Mouse (Mus musculus) testis, adult 2 months (tissue): ENCODE measurements around the gene 9430097D07Rik. TPM values are rescaled to one million over a fixed set of nuclear protein-coding genes. Genes with fewer than 3 reads are reported as not detected.
A peak's percentile ranks its signal among the peaks of the same experiment; 100 is the strongest.

Source experiments
- H3K27ac ChIP-seq: fragments of 200-500 bp; 2 replicates; pipeline ENCODE4 v1.5.1; 2012; ENCODE audit warnings: low read depth, low read length; ENCODE audit not compliant: control insufficient read depth, insufficient read depth
- H3K27me3 ChIP-seq: fragments of 200-500 bp; 2 replicates; pipeline ENCODE4 v1.6.1; 2012; ENCODE audit warnings: mild to moderate bottlenecking, low read length, moderate library complexity; ENCODE audit not compliant: control insufficient read depth, insufficient read depth
- H3K36me3 ChIP-seq: fragments of 200-500 bp; 2 replicates; pipeline ENCODE4 v1.6.1; 2012; ENCODE audit warnings: mild to moderate bottlenecking, low read length; ENCODE audit not compliant: control insufficient read depth, insufficient read depth
- H3K4me1 ChIP-seq: fragments of 200-500 bp; 2 replicates; pipeline ENCODE4 v1.6.1; 2012; ENCODE audit warnings: low read length; ENCODE audit not compliant: control insufficient read depth, insufficient read depth
- H3K4me3 ChIP-seq: fragments of 200-500 bp; 2 replicates; pipeline ENCODE4 v1.5.1; 2012; ENCODE audit warnings: low read depth, mild to moderate bottlenecking, low read length, moderate library complexity, mixed read lengths; ENCODE audit not compliant: control insufficient read depth
- CTCF ChIP-seq: fragments of 200-500 bp; IDR thresholded peaks from 2 replicates; pipeline ENCODE4 v1.5.1; 2012; ENCODE audit warnings: low read depth, mild to moderate bottlenecking, inconsistent platforms, low read length, moderate library complexity; ENCODE audit not compliant: control insufficient read depth, insufficient read depth, insufficient replicate concordance
- POLR2A ChIP-seq: fragments of 200-500 bp; IDR thresholded peaks from 2 replicates; pipeline ENCODE4 v1.6.1; 2012; ENCODE audit warnings: low read depth, mild to moderate bottlenecking, inconsistent platforms, low read length, moderate library complexity; ENCODE audit not compliant: control insufficient read depth
- polyA plus RNA-seq: library from polyadenylated mRNA; depleted of rRNA; stranded (reverse); fragments of >200 nt; gene quantifications from 2 replicates; pipeline ENCODE4 v1.2.3, GENCODE M21; 2012

Gene 9430097D07Rik
- polyA plus RNA-seq, 1 experiment, result 2.3 TPM

DNA sequence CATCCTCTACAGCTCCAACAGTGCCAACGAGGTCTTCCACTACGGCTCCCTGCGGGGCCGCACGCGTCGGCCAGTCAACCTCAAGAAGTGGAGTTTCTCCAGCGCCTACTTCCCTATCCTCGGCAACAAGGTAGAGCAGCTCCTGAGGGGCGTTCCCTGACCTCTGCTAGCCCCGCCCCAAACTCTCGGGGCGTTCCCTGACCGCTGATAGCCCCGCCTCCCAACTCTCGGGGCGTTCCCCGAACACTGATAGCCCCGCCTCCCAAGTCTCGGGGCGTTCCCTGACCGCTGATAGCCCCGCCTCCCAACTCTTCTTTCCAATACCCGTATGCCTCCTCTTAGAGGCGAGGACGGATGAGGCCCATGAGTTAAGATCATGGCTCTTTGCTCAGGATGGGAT is 36.8 kb upstream of the 9430097D07Rik start:
- Histone ChIP-seq H3K4me1 (peaks cover 37% of the 10 kb centered on the region), H3K4me3 (peak overlapping the region; percentile 52), H3K36me3 (no peaks in the 10 kb centered on the region), H3K27ac (no peak overlapping the region), H3K27me3 (peaks cover 2% of the 10 kb centered on the region; the same call in 1 of the 2 replicates)
- TF ChIP-seq CTCF, result no peak
- no peak for TF ChIP-seq POLR2A

DNA sequence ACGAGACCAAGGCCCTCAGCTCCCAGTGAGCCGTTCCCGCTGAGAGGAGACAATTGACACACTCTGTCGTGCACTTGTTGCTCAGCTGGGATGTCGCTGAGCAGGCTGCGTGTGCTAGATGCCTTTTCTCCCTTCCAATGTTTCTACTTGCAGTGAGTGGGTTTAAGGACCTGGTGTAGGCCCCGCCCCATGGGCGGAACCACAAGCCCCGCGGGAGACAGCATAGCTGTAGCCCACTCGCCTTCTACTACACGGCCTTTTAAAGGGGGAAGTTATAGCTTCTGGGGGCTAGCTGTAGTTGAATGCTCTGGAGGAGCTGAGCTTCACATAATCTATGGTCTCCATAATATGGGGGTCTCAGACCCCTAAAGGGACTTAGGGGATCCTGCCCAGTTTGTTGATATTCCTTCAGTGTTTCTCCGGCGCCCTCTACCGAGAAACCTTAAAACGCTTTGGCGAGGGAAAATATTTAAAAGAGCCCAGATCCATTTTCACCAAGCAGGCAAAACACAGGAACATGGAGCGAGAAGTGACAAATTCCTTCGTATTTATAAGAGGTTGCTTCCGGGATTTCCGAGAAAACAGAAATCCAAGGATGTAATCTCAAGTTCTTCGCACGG is 35.2 kb upstream of the 9430097D07Rik start:
- H3K36me3 ChIP-seq, result no peaks in the 10 kb centered on the region
- TF ChIP-seq CTCF (no peak), POLR2A (no peak)
- H3K27me3 ChIP-seq, result peaks cover 2% of the 10 kb centered on the region; the same call in 1 of the 2 replicates
- H3K27ac ChIP-seq, result no peak overlapping the region; the same call in 1 of the 2 replicates
- H3K4me1 ChIP-seq, result peaks cover 46% of the 10 kb centered on the region
- H3K4me3 ChIP-seq, result no peak overlapping the region

DNA sequence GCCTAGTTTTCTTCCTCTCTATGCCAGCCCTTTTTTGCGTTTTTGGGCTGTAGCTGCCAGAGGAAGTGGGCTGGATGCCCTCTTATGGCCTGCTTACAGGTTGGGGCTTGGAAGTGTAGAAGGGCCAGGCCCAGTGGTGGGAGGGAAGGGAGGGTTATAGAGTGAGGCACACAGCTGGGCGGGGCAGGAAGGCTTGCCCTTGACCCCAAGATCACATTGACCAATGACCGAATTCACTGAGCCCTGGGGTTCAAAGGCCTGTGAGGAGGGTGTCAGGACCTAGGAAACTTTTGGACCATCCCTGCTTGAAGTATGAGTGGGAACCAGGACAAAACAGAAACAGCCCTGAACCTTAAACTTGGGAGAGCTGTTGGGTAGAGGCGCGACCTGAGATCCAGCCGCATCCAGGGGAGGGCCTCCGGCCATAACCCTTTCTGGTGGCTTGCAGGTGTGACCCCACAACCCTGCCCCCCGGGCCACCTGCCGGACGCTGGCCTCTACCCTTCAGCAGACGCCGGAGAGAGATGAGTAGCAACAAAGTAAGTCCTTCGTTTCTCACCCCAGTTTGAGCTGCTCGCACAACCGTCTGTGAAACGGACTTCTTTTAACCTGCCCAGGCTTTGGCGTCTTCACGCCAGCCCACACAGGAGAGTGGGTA is 33.4 kb upstream of the 9430097D07Rik start:
- peak overlapping the region; percentile 44 for H3K4me3 ChIP-seq
- TF ChIP-seq CTCF (no peak), POLR2A (no peak)
- peak overlapping the region; percentile 90 for H3K27ac ChIP-seq
- H3K4me1 ChIP-seq, result peaks cover 39% of the 10 kb centered on the region
- peaks cover 2% of the 10 kb centered on the region; the same call in 1 of the 2 replicates for H3K27me3 ChIP-seq
- H3K36me3 ChIP-seq, result no peaks in the 10 kb centered on the region

GRCm38 (mm10) chr2:32608141-32608777 is 32.8 kb upstream of the 9430097D07Rik start:
- Histone ChIP-seq H3K27me3 (peaks cover 2% of the 10 kb centered on the region; the same call in 1 of the 2 replicates), H3K27ac (peak overlapping the region; percentile 90), H3K4me1 (peaks cover 39% of the 10 kb centered on the region), H3K36me3 (no peaks in the 10 kb centered on the region), H3K4me3 (peak overlapping the region; percentile 82)
- TF ChIP-seq CTCF, result no peak
- TF ChIP-seq POLR2A, result no peak

- Histone ChIP-seq H3K27ac (peak overlapping the region; percentile 83), H3K36me3 (no peaks in the 10 kb centered on the region), H3K4me3 (peak overlapping the region; percentile 82), H3K4me1 (peaks cover 42% of the 10 kb centered on the region), H3K27me3 (peaks cover 2% of the 10 kb centered on the region; the same call in 1 of the 2 replicates)
- TF ChIP-seq CTCF (no peak), POLR2A (peak; percentile 40; the same call in 1 of the 2 replicates)
Measured at GRCm38 (mm10) chr2:32607262-32607947, 31.9 kb upstream of the 9430097D07Rik start.

GRCm38 (mm10) chr2:32606161-32607142 is 31.0 kb upstream of the 9430097D07Rik start:
- H3K4me3 ChIP-seq, result peak overlapping the region; percentile 82
- peak; percentile 71; the same call in 1 of the 2 replicates for TF ChIP-seq CTCF
- no peak for TF ChIP-seq POLR2A
- peaks cover 35% of the 10 kb centered on the region for H3K4me1 ChIP-seq
- peaks cover 2% of the 10 kb centered on the region; the same call in 1 of the 2 replicates for H3K27me3 ChIP-seq
- no peaks in the 10 kb centered on the region for H3K36me3 ChIP-seq
- H3K27ac ChIP-seq, result peak overlapping the region; percentile 17; the same call in 1 of the 2 replicates
